Mouse (Mus musculus) cortical plate, adult 2 months (tissue): ENCODE results near the gene Fbxo36.

Experiments used
- CTCF ChIP-seq: fragments of 200-500 bp; IDR thresholded peaks from 2 replicates; pipeline ENCODE4 v1.5.1; 2011; ENCODE audit warnings: mild to moderate bottlenecking, control low read depth, low read length; ENCODE audit not compliant: insufficient read depth; ENCODE audit errors: extremely low read depth
- POLR2A ChIP-seq: fragments of 200-500 bp; IDR thresholded peaks from 2 replicates; pipeline ENCODE4 v1.6.1; 2011; ENCODE audit warnings: mild to moderate bottlenecking, low read length, control low read depth; ENCODE audit not compliant: insufficient read depth; ENCODE audit errors: extremely low read depth

- TF ChIP-seq CTCF (no peak), POLR2A (0 out of 2 replicates have a peak, but pooled peaks have one; percentile 15)
These were observed 96.0 kb downstream of the Fbxo36 start for GRCm38 (mm10) chr1:84935668-84936067.
